Mouse (Mus musculus) kidney, embryonic 16.5 days (tissue): ENCODE measurements at regions not wholly inside any gene's neighbourhood (a gene's known extent, or its start where the extent isn't known, plus 50 kb on each side); places are given as distances from the start of the nearest gene placed in this dataset.
A peak's percentile ranks its signal among the peaks of the same experiment; 100 is the strongest.

Experiments
- ATAC-seq: fragments of 200-750 bp; cut with Nextera tagmentation; 2 replicates; pipeline ENCODE4 v1.8.0; 2017; ENCODE audit warnings: moderate TSS enrichment; ENCODE audit not compliant: low FRiP score, low TSS enrichment
- H3K27ac ChIP-seq: fragments of 300-500 bp; sonication (generic); 2 replicates; pipeline ENCODE4 v1.5.1; 2014; ENCODE audit warnings: low read length
- H3K27me3 ChIP-seq: fragments of 300-500 bp; sonication (generic); 2 replicates; pipeline ENCODE4 v1.6.1; 2014; ENCODE audit warnings: low read length, control low read depth, mixed read lengths; ENCODE audit not compliant: insufficient read depth
- H3K36me3 ChIP-seq: fragments of 300-500 bp; sonication (generic); 2 replicates; pipeline ENCODE4 v1.6.1; 2014; ENCODE audit warnings: low read length, control low read depth, mixed read lengths; ENCODE audit not compliant: insufficient read depth
- H3K4me1 ChIP-seq: fragments of 300-500 bp; sonication (generic); 2 replicates; pipeline ENCODE4 v1.6.1; 2014; ENCODE audit warnings: low read length, control low read depth, mixed read lengths; ENCODE audit not compliant: insufficient read depth
- H3K4me2 ChIP-seq: fragments of 300-500 bp; sonication (generic); replicated peaks from 2 replicates; pipeline ENCODE4 v1.6.1; 2014; ENCODE audit warnings: low read depth, low read length
- H3K4me3 ChIP-seq: fragments of 300-500 bp; sonication (generic); 2 replicates; pipeline ENCODE4 v1.5.1; 2014; ENCODE audit warnings: mild to moderate bottlenecking, low read length
- H3K9ac ChIP-seq: fragments of 300-500 bp; sonication (generic); replicated peaks from 2 replicates; pipeline ENCODE4 v1.6.1; 2014; ENCODE audit warnings: low read length
- H3K9me3 ChIP-seq: fragments of 300-500 bp; sonication (generic); 2 replicates; pipeline ENCODE4 v1.6.1; 2016; ENCODE audit warnings: low read length, control low read depth
- WGBS: fragments of 180-500 bp; shearing (Covaris S2); extraction: QIAGEN DNeasy Blood & Tissue Kit; methylation state at CpG from one replicate; pipeline ENCODE4 v1.1.7; 2014; 5-methylcytosine and 5-hydroxymethylcytosine counted together

DNA sequence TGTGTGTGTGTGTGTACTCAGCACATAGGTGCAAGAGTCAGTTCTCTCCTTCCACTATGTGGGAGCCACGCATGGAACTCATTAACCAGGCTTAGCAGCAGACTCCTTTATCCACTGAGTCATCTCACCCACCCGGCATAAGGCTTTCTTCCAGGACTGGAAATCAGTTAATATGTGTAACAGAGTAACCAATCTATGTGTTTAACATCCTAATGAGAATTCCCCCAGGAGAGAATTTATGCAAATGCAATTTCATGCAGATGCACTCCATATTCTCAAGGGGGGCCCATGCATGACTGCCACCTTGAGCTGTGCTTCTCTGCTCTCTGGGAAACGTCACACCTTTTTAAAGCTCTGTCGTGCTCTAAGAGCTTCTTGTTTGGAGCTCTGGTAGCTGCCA is 101.7 kb upstream of the Agap1 start:
- Histone ChIP-seq H3K27ac (peak overlapping the region; percentile 12; the same call in 1 of the 2 replicates), H3K9me3 (no peaks in the 10 kb centered on the region), H3K4me3 (no peak overlapping the region), H3K4me2 (no peak overlapping the region), H3K9ac (no peak overlapping the region), H3K4me1 (0 out of 2 replicates have a peak, but pooled peaks cover 2% of the 10 kb centered on the region), H3K27me3 (no peaks in the 10 kb centered on the region), H3K36me3 (no peaks in the 10 kb centered on the region)
- 46% methylated on average over 4 of the region's 4 CpGs for WGBS
- ATAC-seq = peak; percentile 85

- Histone ChIP-seq H3K9me3 (no peaks in the 10 kb centered on the region), H3K27ac (no peak overlapping the region), H3K36me3 (no peaks in the 10 kb centered on the region), H3K4me1 (peaks cover 8% of the 10 kb centered on the region), H3K4me3 (no peak overlapping the region), H3K9ac (no peak overlapping the region), H3K27me3 (no peaks in the 10 kb centered on the region), H3K4me2 (no peak overlapping the region)
- no peak for ATAC-seq
- 65% methylated on average over 3 of the region's 3 CpGs for WGBS
Measured at GRCm38 (mm10) chr1:89359257-89359656, 95.3 kb upstream of the Agap1 start.

DNA sequence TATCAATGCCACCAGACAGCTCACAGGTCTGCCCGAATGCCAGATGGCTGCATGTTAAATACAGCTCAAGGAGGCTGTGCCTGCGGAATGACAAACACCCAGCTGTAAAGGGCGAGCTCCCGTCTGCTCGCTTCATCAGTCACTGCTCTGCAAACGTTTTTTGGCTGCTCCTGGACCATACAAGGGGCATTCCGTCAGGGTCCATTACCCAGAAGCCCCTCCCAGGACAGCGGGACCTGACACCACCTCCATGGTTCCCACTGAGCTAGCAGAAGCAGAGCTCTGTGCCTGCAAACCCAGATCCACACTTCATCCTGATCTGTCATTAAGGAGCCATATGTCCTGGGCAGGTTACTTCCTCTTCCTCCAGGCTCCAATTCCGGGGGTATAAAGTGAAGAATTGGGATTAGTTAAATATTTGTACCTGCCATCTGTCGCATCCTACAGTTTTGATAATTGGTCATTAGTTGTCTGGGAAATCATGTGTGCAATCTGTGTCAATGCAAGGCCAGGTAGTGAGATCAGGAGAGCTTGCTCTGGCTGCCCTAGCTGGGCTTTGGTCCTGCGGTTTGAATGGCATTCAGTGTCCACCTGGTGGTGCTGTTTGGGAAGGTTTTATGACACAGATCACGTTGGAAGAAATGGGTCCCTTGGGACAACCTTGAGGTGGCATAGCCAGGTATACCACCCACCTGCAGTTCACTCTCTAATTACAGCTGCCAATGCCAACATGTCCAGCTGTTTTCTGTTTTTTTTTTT is 89.9 kb upstream of the Agap1 start:
- 40% methylated on average over 12 of the region's 12 CpGs for WGBS
- Histone ChIP-seq H3K4me2 (no peak overlapping the region), H3K27me3 (no peaks in the 10 kb centered on the region), H3K4me3 (no peak overlapping the region), H3K36me3 (no peaks in the 10 kb centered on the region), H3K27ac (no peak overlapping the region), H3K9me3 (peaks cover 6% of the 10 kb centered on the region; the same call in 1 of the 2 replicates), H3K4me1 (peaks cover 21% of the 10 kb centered on the region), H3K9ac (no peak overlapping the region)
- peak; percentile 91 for ATAC-seq

DNA sequence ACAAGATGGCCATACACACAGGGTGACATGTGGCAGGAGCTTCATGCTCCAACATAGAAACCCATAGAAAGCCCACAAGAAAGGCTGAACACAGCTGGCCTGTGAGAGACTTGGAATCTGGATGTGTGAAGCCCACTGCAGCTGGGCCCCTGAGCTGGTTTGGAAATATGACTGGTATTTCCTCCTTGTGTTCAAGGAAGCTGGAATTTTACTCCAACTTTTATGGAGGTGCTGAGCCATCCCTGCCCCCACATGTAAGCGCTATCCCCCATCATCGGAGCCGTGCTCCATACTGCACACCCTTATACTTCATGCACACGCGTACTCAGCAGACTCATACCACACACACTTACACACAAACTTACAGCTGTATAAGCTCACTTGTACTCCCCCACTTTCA is 87.7 kb upstream of the Agap1 start:
- Histone ChIP-seq H3K9ac (no peak overlapping the region), H3K4me3 (no peak overlapping the region), H3K27me3 (no peaks in the 10 kb centered on the region), H3K36me3 (no peaks in the 10 kb centered on the region), H3K9me3 (peaks cover 6% of the 10 kb centered on the region; the same call in 1 of the 2 replicates), H3K27ac (peak overlapping the region; percentile 25; the same call in 1 of the 2 replicates), H3K4me1 (peaks cover 21% of the 10 kb centered on the region), H3K4me2 (no peak overlapping the region)
- ATAC-seq = peak; percentile 28; the same call in 1 of the 2 replicates
- WGBS = 40% methylated on average over 5 of the region's 5 CpGs

GRCm38 (mm10) chr1:89373806-89374205 is 80.8 kb upstream of the Agap1 start:
- H3K4me3 ChIP-seq = no peak overlapping the region
- peaks cover under 1% of the 10 kb centered on the region; the same call in 1 of the 2 replicates for H3K9me3 ChIP-seq
- H3K27ac ChIP-seq = no peak overlapping the region
- no peak for ATAC-seq
- H3K27me3 ChIP-seq = no peaks in the 10 kb centered on the region
- H3K4me1 ChIP-seq = no peaks in the 10 kb centered on the region
- no peak overlapping the region for H3K9ac ChIP-seq
- no peaks in the 10 kb centered on the region for H3K36me3 ChIP-seq
- no peak overlapping the region for H3K4me2 ChIP-seq

- Histone ChIP-seq H3K4me1 (no peaks in the 10 kb centered on the region), H3K9me3 (peaks cover 5% of the 10 kb centered on the region; the same call in 1 of the 2 replicates), H3K36me3 (no peaks in the 10 kb centered on the region), H3K4me3 (no peak overlapping the region), H3K9ac (no peak overlapping the region), H3K27me3 (no peaks in the 10 kb centered on the region), H3K4me2 (no peak overlapping the region), H3K27ac (no peak overlapping the region)
- WGBS = 89% methylated on average over 2 of the region's 2 CpGs
- ATAC-seq = no peak
Measured at GRCm38 (mm10) chr1:89374271-89374670, 80.3 kb upstream of the Agap1 start.

- H3K4me1 ChIP-seq = no peaks in the 10 kb centered on the region
- H3K4me3 ChIP-seq = no peak overlapping the region
- no peak overlapping the region for H3K9ac ChIP-seq
- peaks cover 6% of the 10 kb centered on the region; the same call in 1 of the 2 replicates for H3K9me3 ChIP-seq
- no peaks in the 10 kb centered on the region for H3K27me3 ChIP-seq
- no peak overlapping the region for H3K4me2 ChIP-seq
- H3K27ac ChIP-seq = no peak overlapping the region
- no peaks in the 10 kb centered on the region for H3K36me3 ChIP-seq
- ATAC-seq = no peak
- 84% methylated on average over 6 of the region's 6 CpGs for WGBS
Measured at GRCm38 (mm10) chr1:89382021-89382420, 72.6 kb upstream of the Agap1 start.

DNA sequence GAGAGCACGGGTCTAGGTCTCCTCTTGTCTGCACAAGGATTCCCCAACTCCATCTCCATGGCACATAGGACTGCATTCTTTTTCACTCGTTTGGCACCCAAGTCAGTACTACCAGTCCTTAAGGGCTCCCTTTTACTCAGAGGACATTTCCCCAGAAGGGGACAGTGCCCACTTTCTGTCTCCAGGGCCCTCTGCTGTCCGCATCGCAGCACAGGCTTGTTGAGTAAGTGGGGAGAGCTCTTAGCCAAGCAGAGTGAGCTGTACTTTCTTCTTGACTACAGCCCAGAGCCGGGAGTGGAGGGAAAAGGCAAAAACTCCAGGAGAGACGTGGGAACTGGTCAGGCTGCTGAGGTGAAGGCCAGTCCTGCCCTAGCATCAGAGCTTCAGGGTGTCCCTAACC is 69.5 kb upstream of the Agap1 start:
- H3K9ac ChIP-seq = no peak overlapping the region
- no peak for ATAC-seq
- H3K4me3 ChIP-seq = no peak overlapping the region
- 69% methylated on average over 6 of the region's 6 CpGs for WGBS
- no peak overlapping the region for H3K4me2 ChIP-seq
- H3K27me3 ChIP-seq = no peaks in the 10 kb centered on the region
- no peaks in the 10 kb centered on the region for H3K4me1 ChIP-seq
- no peak overlapping the region for H3K27ac ChIP-seq
- no peaks in the 10 kb centered on the region for H3K9me3 ChIP-seq
- H3K36me3 ChIP-seq = no peaks in the 10 kb centered on the region

- no peaks in the 10 kb centered on the region for H3K27me3 ChIP-seq
- no peaks in the 10 kb centered on the region for H3K9me3 ChIP-seq
- no peak overlapping the region for H3K4me2 ChIP-seq
- H3K9ac ChIP-seq = no peak overlapping the region
- H3K4me1 ChIP-seq = no peaks in the 10 kb centered on the region
- no peak overlapping the region for H3K27ac ChIP-seq
- no peaks in the 10 kb centered on the region for H3K36me3 ChIP-seq
- 79% methylated on average over 4 of the region's 4 CpGs for WGBS
- no peak for ATAC-seq
- no peak overlapping the region for H3K4me3 ChIP-seq
Measured at GRCm38 (mm10) chr1:89392711-89393110, 61.9 kb upstream of the Agap1 start.

DNA sequence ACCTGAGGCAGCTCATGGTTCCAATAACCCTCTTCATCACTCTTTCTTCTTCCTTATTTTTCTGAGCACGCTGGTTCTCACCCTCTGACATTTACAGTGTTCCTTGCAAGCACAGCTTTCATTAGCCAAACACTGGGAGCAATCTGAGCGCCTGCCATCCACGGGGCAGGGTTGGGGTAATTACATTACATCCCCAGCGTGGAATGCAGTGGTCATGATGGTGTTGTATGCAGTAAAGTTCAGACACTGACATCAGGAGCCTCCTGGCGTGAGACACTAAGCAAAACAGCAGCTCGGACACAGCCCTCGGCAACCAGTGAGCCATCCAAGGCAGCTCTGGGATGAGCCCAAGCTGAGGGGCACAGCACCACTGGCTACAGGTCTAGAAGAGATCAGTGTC is 60.1 kb upstream of the Agap1 start:
- Histone ChIP-seq H3K36me3 (no peaks in the 10 kb centered on the region), H3K4me1 (no peaks in the 10 kb centered on the region), H3K9ac (no peak overlapping the region), H3K4me2 (no peak overlapping the region), H3K9me3 (no peaks in the 10 kb centered on the region), H3K27ac (no peak overlapping the region), H3K27me3 (no peaks in the 10 kb centered on the region), H3K4me3 (no peak overlapping the region)
- ATAC-seq = no peak
- 33% methylated on average over 7 of the region's 7 CpGs for WGBS
